ENCODE assay signal across 11 mouse cellular contexts in genomic region chr7:144198491-144198890, GRCm38 (mm10).
"Had no signal": no experiment of that assay in that cellular context is flagged by ENCODE, and none has a peak within 500 bp of the region (broad histone marks: within the 10 kb centered on the region; RNA-seq: fewer than 3 reads in every experiment).

No protein-coding gene starts in this region.

- DNase-seq: lung, adult 2 months; lung, postnatal 14 days; lung, postnatal 36 days; retina, postnatal 1 day; right cerebral cortex, adult 18-20 months; right cerebral cortex, postnatal 25 days; right cerebral cortex, postnatal 4 days; spleen, adult 18-20 months; thymus, adult 2 months; thymus, postnatal 14 days; thymus, postnatal 36 days had no signal
